Mouse (Mus musculus) midbrain, embryonic 11.5 days (tissue): ENCODE measurements around the gene Rusc2. TPM values are rescaled to one million over a fixed set of nuclear protein-coding genes. Genes with fewer than 3 reads are reported as not detected.

Experiments
- ATAC-seq: fragments of 200-750 bp; cut with Nextera tagmentation; 2 replicates; pipeline ENCODE4 v1.8.0; 2017; ENCODE audit warnings: moderate TSS enrichment, moderate library complexity; ENCODE audit not compliant: low FRiP score
- DNase-seq: peaks from one replicate; pipeline ENCODE4 v3.0.0; 2015; ENCODE audit warnings: low spot score; ENCODE audit errors: missing footprints
- H3K27ac ChIP-seq: fragments of 300-500 bp; sonication (generic); 2 replicates; pipeline ENCODE4 v1.5.1; 2014; ENCODE audit warnings: low read depth, low read length
- H3K27me3 ChIP-seq: fragments of 300-500 bp; sonication (generic); 2 replicates; pipeline ENCODE4 v1.6.1; 2014; ENCODE audit warnings: mild to moderate bottlenecking, low read length, moderate library complexity, mixed read lengths; ENCODE audit not compliant: control insufficient read depth, insufficient read depth
- H3K36me3 ChIP-seq: fragments of 300-500 bp; sonication (generic); 2 replicates; pipeline ENCODE4 v1.6.1; 2014; ENCODE audit warnings: mild to moderate bottlenecking, low read length, moderate library complexity, mixed read lengths; ENCODE audit not compliant: control insufficient read depth, insufficient read depth
- H3K4me1 ChIP-seq: fragments of 300-500 bp; sonication (generic); 2 replicates; pipeline ENCODE4 v1.6.1; 2014; ENCODE audit warnings: low read length; ENCODE audit not compliant: control insufficient read depth, insufficient read depth
- H3K4me2 ChIP-seq: fragments of 300-500 bp; sonication (generic); 2 replicates; pipeline ENCODE4 v1.6.1; 2014; ENCODE audit warnings: mild to moderate bottlenecking, moderate library complexity
- H3K4me3 ChIP-seq: fragments of 300-500 bp; sonication (generic); 2 replicates; pipeline ENCODE4 v1.5.1; 2014; ENCODE audit warnings: low read depth, low read length
- H3K9ac ChIP-seq: fragments of 300-500 bp; sonication (generic); 2 replicates; pipeline ENCODE4 v1.6.1; 2014; ENCODE audit warnings: low read length
- H3K9me3 ChIP-seq: fragments of 300-500 bp; sonication (generic); 2 replicates; pipeline ENCODE4 v1.6.1; 2016; ENCODE audit warnings: low read length; ENCODE audit not compliant: control insufficient read depth
- WGBS: fragments of 180-500 bp; shearing (Covaris S2); extraction: QIAGEN DNeasy Blood & Tissue Kit; methylation state at CpG from one replicate; pipeline ENCODE4 v1.1.7; 2014; 5-methylcytosine and 5-hydroxymethylcytosine counted together
- polyA plus RNA-seq: library from polyadenylated mRNA; unstranded; fragments of >200 nt; fragmentation: Nextera tagmentation; extraction: Ambion mirVana; gene quantifications from 2 replicates; pipeline ENCODE4 v1.2.1, GENCODE M21; 2014

The Rusc2 gene
- polyA plus RNA-seq, 1 experiment from 2014 or later, result 13.7 TPM

DNA sequence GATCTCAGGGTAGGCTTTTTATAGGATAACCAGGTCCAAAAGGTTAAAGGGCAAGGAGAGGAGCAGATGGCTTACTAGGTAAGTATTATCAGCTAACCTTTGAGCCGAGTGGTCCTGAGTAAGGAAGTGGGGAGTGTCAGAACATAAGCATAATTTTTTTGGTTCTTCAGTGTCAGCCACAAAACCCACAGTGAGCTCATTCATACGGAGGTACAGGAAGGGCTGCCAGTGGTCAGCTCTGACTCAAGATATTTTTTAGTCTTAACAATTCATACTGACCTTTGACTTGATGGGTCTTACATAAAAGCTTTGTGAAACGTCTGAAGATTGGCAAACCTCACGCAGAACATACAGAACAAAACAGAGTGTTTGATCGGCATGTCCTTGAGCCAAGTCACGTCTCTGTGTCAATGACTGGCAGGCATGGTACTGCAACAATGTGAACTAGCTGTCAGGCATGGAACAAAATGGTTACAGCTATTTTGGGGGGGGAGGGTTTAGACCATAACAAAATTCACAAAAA is 31.7 kb upstream of the Rusc2 start:
- DNase-seq (no peak), ATAC-seq (no peak)
- no peaks in the 10 kb centered on the region for H3K27me3 ChIP-seq
- no peak overlapping the region for H3K27ac ChIP-seq
- H3K4me1 ChIP-seq, result no peaks in the 10 kb centered on the region
- no peak overlapping the region for H3K4me2 ChIP-seq
- no peak overlapping the region for H3K9ac ChIP-seq
- H3K36me3 ChIP-seq, result no peaks in the 10 kb centered on the region
- 87% methylated on average over 6 of the region's 6 CpGs for WGBS
- H3K4me3 ChIP-seq, result no peak overlapping the region
- no peaks in the 10 kb centered on the region for H3K9me3 ChIP-seq

- Histone ChIP-seq H3K27ac (no peak overlapping the region), H3K36me3 (no peaks in the 10 kb centered on the region), H3K9ac (no peak overlapping the region), H3K4me1 (no peaks in the 10 kb centered on the region), H3K4me3 (no peak overlapping the region), H3K27me3 (no peaks in the 10 kb centered on the region), H3K4me2 (no peak overlapping the region), H3K9me3 (no peaks in the 10 kb centered on the region)
- ATAC-seq (no peak), DNase-seq (no peak)
- 87% methylated on average over 6 of the region's 6 CpGs for WGBS
Measured at GRCm38 (mm10) chr4:43353662-43354061, 28.1 kb upstream of the Rusc2 start.

DNA sequence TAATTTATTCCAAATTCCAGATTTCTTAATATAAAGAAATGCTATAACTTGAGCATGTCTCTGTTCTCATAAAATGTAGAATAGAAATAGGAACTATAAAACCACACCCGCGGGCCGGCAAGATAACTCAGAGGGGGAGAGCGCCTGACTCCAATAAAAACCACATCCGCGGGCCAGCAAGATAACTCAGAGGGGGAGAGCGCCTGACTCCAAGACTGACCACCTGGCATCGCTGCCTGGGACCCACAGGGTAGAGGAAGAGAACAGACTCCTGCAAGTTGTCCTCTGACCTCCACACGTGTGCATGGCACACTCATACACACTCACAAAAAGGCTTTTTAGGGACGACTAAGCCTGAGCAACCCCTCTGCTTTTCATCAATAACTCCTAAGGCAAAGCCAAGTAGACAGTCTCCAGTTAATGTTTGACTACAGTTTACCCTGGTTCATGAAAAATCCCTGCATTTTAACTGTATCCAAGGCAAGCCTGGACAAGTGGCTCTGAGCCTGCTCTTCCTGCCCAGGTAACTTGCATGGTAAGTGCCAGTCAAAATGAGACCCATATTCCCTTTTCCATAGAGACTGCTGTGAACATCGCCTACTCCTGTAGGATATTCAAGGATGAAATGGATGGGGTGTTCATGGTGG is 16.7 kb upstream of the Rusc2 start:
- no peak overlapping the region for H3K9ac ChIP-seq
- 90% methylated on average over 11 of the region's 11 CpGs for WGBS

GRCm38 (mm10) chr4:43367295-43367694 is 14.5 kb upstream of the Rusc2 start:
- no peaks in the 10 kb centered on the region for H3K4me1 ChIP-seq
- H3K27me3 ChIP-seq, result no peaks in the 10 kb centered on the region
- H3K4me3 ChIP-seq, result no peak overlapping the region
- H3K4me2 ChIP-seq, result no peak overlapping the region
- 0 out of 2 replicates have a peak, but pooled peaks cover 2% of the 10 kb centered on the region for H3K36me3 ChIP-seq
- ATAC-seq, result no peak
- H3K9ac ChIP-seq, result no peak overlapping the region
- H3K27ac ChIP-seq, result no peak overlapping the region
- DNase-seq, result no peak
- 86% methylated on average over 5 of the region's 5 CpGs for WGBS
- no peaks in the 10 kb centered on the region for H3K9me3 ChIP-seq

More for the DNA sequence above, 16.7 kb upstream of the Rusc2 start:
- DNase-seq, result no peak
- Histone ChIP-seq H3K27ac (no peak overlapping the region), H3K4me3 (no peak overlapping the region), H3K4me1 (no peaks in the 10 kb centered on the region), H3K36me3 (0 out of 2 replicates have a peak, but pooled peaks cover 2% of the 10 kb centered on the region), H3K4me2 (no peak overlapping the region), H3K27me3 (no peaks in the 10 kb centered on the region), H3K9me3 (no peaks in the 10 kb centered on the region)
- no peak for ATAC-seq

DNA sequence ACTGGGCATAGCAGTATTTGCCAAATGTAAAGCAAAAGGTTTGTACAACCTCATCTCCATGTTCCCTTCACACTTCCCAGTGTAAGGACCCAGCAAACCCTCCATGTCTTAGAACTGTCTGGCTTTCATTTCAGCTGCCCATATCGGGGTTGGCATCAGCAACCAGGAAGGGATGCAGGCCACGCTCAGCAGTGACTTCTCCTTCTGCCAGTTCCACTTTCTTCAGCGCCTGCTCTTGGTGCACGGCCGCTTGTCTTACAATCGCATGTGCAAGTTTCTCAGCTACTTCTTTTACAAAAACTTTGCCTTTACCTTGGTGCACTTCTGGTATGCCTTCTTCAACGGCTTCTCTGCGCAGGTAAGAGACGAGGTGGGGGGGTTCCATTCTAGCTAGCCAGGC is 14.0 kb upstream of the Rusc2 start:
- H3K27me3 ChIP-seq, result no peaks in the 10 kb centered on the region
- DNase-seq, result no peak
- no peaks in the 10 kb centered on the region for H3K4me1 ChIP-seq
- H3K9me3 ChIP-seq, result no peaks in the 10 kb centered on the region
- no peak overlapping the region for H3K4me3 ChIP-seq
- no peak overlapping the region for H3K4me2 ChIP-seq
- no peak for ATAC-seq
- H3K27ac ChIP-seq, result no peak overlapping the region
- H3K36me3 ChIP-seq, result 0 out of 2 replicates have a peak, but pooled peaks cover 2% of the 10 kb centered on the region
- no peak overlapping the region for H3K9ac ChIP-seq
- 92% methylated on average over 9 of the region's 9 CpGs for WGBS

DNA sequence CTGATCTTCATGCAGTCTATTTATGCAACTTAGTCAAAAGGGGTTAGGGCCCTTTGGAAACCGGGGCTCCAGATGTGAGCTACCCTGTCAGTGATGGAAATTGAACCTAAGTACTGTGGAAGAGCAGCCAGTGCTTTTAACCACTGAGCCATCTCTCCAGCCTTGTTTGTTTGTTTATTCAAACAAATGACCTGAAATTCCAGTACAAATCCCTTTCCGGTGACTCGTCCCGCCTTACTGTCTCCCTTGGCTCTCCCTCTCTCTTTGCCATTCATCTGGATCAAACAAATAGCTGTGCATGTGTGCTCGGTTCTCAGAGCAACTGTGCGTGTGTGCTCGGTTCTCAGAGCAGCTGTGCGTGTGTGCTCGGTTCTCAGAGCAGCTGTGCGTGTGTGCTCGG is 10.4 kb upstream of the Rusc2 start:
- ATAC-seq (no peak), DNase-seq (no peak)
- Histone ChIP-seq H3K36me3 (0 out of 2 replicates have a peak, but pooled peaks cover 2% of the 10 kb centered on the region), H3K4me2 (no peak overlapping the region), H3K9ac (no peak overlapping the region), H3K4me1 (no peaks in the 10 kb centered on the region), H3K9me3 (no peaks in the 10 kb centered on the region), H3K27me3 (no peaks in the 10 kb centered on the region), H3K27ac (no peak overlapping the region), H3K4me3 (no peak overlapping the region)
- WGBS, result 75% methylated on average over 9 of the region's 11 CpGs

DNA sequence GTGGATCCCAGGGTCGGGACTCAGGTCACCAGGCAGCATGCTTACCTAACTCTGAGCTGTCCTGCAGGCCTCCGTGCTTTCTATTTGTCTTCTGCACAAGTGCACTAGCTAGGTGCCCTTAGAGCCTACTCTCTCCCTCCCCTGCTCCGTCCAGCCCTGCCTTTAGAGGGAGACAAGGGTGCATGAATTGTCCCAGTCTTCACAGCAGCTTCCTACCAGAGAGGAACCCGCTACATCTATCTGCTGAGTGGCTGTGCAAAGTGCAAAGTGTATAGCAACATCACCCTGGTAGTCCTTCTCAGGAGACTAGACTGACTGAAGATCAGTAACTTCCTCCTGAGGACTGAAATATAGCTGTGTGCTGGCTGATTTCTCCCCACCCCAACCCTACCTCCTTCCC is 9.6 kb upstream of the Rusc2 start:
- 72% methylated on average over 4 of the region's 4 CpGs for WGBS
- Histone ChIP-seq H3K27me3 (no peaks in the 10 kb centered on the region), H3K9ac (no peak overlapping the region), H3K36me3 (0 out of 2 replicates have a peak, but pooled peaks cover 2% of the 10 kb centered on the region), H3K4me1 (no peaks in the 10 kb centered on the region), H3K27ac (no peak overlapping the region), H3K4me2 (no peak overlapping the region), H3K4me3 (no peak overlapping the region), H3K9me3 (no peaks in the 10 kb centered on the region)
- DNase-seq (no peak), ATAC-seq (no peak)

GRCm38 (mm10) chr4:43374266-43374665 is 7.5 kb upstream of the Rusc2 start:
- Histone ChIP-seq H3K9me3 (no peaks in the 10 kb centered on the region), H3K27me3 (no peaks in the 10 kb centered on the region), H3K9ac (no peak overlapping the region), H3K4me3 (no peak overlapping the region), H3K4me2 (no peak overlapping the region), H3K36me3 (no peaks in the 10 kb centered on the region), H3K27ac (no peak overlapping the region), H3K4me1 (no peaks in the 10 kb centered on the region)
- no peak for ATAC-seq
- 88% methylated on average over 4 of the region's 4 CpGs for WGBS
- DNase-seq, result no peak

DNA sequence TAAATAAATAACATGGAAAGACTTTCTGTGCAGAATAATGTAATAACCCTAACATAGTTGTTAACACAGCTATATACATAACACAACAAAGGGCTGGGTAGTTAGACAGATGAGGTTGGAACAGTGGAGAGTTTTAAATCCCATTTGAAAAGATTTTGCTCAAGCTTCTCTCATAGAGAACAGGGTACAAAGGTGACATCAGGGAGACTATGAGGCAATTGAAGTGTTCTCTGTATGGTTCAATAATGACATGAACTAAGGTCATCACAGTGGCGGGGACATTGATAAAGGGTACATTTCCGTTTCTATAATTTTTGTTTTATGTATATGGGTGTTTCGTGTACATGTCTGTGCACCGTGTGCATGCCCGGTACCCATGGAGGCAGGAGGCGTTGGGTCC is 2.2 kb upstream of the Rusc2 start:
- Histone ChIP-seq H3K27ac (no peak overlapping the region), H3K9me3 (no peaks in the 10 kb centered on the region), H3K27me3 (no peaks in the 10 kb centered on the region), H3K36me3 (no peaks in the 10 kb centered on the region), H3K4me1 (peaks cover 8% of the 10 kb centered on the region), H3K9ac (no peak overlapping the region), H3K4me3 (no peak overlapping the region), H3K4me2 (no peak overlapping the region)
- ATAC-seq, result no peak
- no peak for DNase-seq
- WGBS, result 88% methylated on average over 6 of the region's 6 CpGs
